Mouse (Mus musculus) bone marrow, adult 2 months (tissue): ENCODE results near the gene Zdhhc14.

Source experiments
- CTCF ChIP-seq: fragments of 200-500 bp; IDR thresholded peaks from 2 replicates; pipeline ENCODE4 v1.5.1; 2011; ENCODE audit warnings: low read length, control low read depth; ENCODE audit not compliant: control insufficient read depth, insufficient read depth
- POLR2A ChIP-seq: fragments of 200-500 bp; IDR thresholded peaks from 2 replicates; pipeline ENCODE4 v1.6.1; 2011; ENCODE audit warnings: low read depth, mild to moderate bottlenecking, control low read depth, low read length, borderline replicate concordance; ENCODE audit not compliant: control insufficient read depth

DNA sequence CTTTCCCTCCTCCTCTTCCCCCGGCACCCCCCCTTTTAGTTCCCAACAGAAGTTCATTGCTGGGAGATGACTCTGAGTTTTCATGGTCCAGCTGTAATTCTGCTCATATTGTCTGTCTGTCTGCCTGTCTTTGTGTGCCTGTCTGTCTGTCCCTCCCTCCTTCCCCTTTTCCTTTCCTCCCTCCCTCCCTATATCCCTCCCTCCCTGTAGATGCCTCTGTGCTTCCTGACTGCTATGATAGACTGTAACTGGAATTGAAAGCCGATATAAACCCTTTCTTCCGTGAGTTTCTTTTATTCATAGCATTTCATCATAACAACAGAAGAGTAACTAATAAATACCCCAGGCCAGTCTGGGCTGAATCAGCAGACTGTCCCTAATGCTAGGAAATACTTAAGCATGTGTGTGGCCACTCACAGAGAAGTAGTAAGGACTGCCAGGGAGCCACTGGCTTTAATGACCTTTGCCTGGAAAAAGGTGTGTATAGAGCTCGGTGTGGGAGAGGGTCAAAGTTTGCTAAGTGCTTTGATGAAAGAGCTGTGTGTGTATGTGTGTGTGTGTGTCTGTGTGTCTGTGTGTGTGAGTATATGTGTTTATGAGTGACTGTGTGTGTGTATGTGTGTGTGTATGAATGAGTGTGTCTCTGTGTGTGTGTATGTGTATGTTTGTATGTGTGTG is 117.7 kb downstream of the Zdhhc14 start:
- TF ChIP-seq CTCF, result no peak
- no peak for TF ChIP-seq POLR2A
